Mouse (Mus musculus) lung, embryonic 15.5 days (tissue): ENCODE results near the gene Arfgap2. TPM values are rescaled to one million over a fixed set of nuclear protein-coding genes. Genes with fewer than 3 reads are reported as not detected.

Experiments used
- ATAC-seq: fragments of 200-750 bp; cut with Nextera tagmentation; 2 replicates; pipeline ENCODE4 v1.8.0; 2017; ENCODE audit warnings: moderate number of reproducible peaks, borderline replicate concordance; ENCODE audit not compliant: low FRiP score, low TSS enrichment; ENCODE audit errors: extremely low read depth
- H3K27ac ChIP-seq: fragments of 300-500 bp; sonication (generic); 2 replicates; pipeline ENCODE4 v1.5.1; 2015; ENCODE audit warnings: moderate library complexity, mild to moderate bottlenecking, inconsistent platforms
- H3K27me3 ChIP-seq: fragments of 300-500 bp; sonication (generic); 2 replicates; pipeline ENCODE4 v1.6.1; 2015; ENCODE audit warnings: inconsistent platforms
- H3K36me3 ChIP-seq: fragments of 300-500 bp; sonication (generic); 2 replicates; pipeline ENCODE4 v1.6.1; 2015; ENCODE audit warnings: inconsistent platforms
- H3K4me1 ChIP-seq: fragments of 300-500 bp; sonication (generic); 2 replicates; pipeline ENCODE4 v1.6.1; 2015; ENCODE audit warnings: inconsistent platforms
- H3K4me2 ChIP-seq: fragments of 300-500 bp; sonication (generic); 2 replicates; pipeline ENCODE4 v1.6.1; 2015; ENCODE audit warnings: inconsistent platforms, mild to moderate bottlenecking, moderate library complexity
- H3K4me3 ChIP-seq: fragments of 300-500 bp; sonication (generic); 2 replicates; pipeline ENCODE4 v1.5.1; 2015; ENCODE audit warnings: mild to moderate bottlenecking, inconsistent platforms
- H3K9ac ChIP-seq: fragments of 300-500 bp; sonication (generic); 2 replicates; pipeline ENCODE4 v1.6.1; 2015; ENCODE audit warnings: inconsistent platforms
- H3K9me3 ChIP-seq: fragments of 300-500 bp; sonication (generic); 2 replicates; pipeline ENCODE4 v1.6.1; 2016; ENCODE audit warnings: inconsistent platforms
- WGBS: fragments of 180-500 bp; shearing (Covaris S2); methylation state at CpG from one replicate; pipeline ENCODE4 v1.1.7; 2015; 5-methylcytosine and 5-hydroxymethylcytosine counted together
- polyA plus RNA-seq: library from polyadenylated mRNA; unstranded; fragments of >200 nt; fragmentation: Nextera tagmentation; extraction: Ambion mirVana; gene quantifications from 2 replicates; pipeline ENCODE4 v1.2.1, GENCODE M21; 2015

Gene Arfgap2
- polyA plus RNA-seq, 1 experiment from 2014 or later, result 93.0 TPM

DNA sequence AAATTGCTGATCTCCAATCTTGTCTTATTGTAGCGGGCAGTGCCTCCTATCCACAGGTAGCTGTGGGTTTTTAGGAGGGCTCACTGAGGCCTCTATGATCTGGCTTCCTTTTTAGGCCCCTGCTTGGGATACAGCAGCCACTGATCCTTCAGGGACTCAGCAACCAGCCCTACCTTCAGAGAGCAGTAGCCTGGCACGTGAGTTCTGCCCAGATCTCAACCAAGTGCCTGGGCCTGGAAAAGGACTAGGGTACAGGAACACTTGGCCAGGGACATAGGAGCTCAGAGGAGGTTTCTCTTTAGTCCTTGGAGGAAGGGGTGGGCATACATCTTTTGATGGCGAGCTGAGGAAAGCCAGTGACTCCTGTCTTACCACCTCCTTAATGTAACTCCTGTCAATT is 3.3 kb downstream of the Arfgap2 start:
- 95% methylated on average over 3 of the region's 3 CpGs for WGBS
- Histone ChIP-seq H3K36me3 (peaks cover 69% of the 10 kb centered on the region), H3K9me3 (no peaks in the 10 kb centered on the region), H3K4me2 (no peak overlapping the region), H3K4me1 (peaks cover 20% of the 10 kb centered on the region), H3K4me3 (no peak overlapping the region), H3K27me3 (no peaks in the 10 kb centered on the region), H3K9ac (no peak overlapping the region), H3K27ac (no peak overlapping the region)
- ATAC-seq, result no peak

GRCm38 (mm10) chr2:91268706-91269105 is 3.9 kb downstream of the Arfgap2 start:
- H3K4me1 ChIP-seq, result peaks cover 18% of the 10 kb centered on the region
- no peak overlapping the region for H3K27ac ChIP-seq
- H3K4me3 ChIP-seq, result no peak overlapping the region
- ATAC-seq, result no peak
- no peak overlapping the region for H3K9ac ChIP-seq
- H3K36me3 ChIP-seq, result peaks cover 69% of the 10 kb centered on the region
- H3K9me3 ChIP-seq, result no peaks in the 10 kb centered on the region
- no peaks in the 10 kb centered on the region for H3K27me3 ChIP-seq
- H3K4me2 ChIP-seq, result no peak overlapping the region
- 52% methylated on average over 2 of the region's 2 CpGs for WGBS

DNA sequence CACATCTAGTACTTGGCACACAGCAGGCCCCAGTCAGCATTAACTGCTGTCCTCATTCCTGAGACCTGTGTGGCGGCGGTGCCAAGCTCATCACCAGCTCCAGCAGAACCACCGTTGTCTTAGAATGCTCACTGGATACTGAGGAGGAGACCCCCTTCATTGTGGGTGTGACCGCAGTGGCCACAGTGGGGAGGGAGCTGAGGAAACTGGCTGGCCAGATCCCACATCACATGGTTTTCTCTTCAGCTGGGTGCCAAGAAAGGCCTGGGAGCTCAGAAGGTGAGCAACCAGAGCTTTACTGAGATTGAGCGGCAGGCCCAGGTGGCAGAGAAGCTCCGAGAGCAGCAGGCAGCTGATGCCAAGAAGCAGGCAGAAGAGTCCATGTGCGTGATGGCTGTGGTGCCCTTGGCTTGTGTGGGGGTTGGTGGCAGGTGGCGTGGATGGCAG is 4.9 kb downstream of the Arfgap2 start:
- H3K9ac ChIP-seq, result no peak overlapping the region
- no peaks in the 10 kb centered on the region for H3K27me3 ChIP-seq
- H3K4me1 ChIP-seq, result peaks cover 8% of the 10 kb centered on the region
- no peak overlapping the region for H3K27ac ChIP-seq
- no peaks in the 10 kb centered on the region for H3K9me3 ChIP-seq
- no peak overlapping the region for H3K4me2 ChIP-seq
- ATAC-seq, result no peak
- peaks cover 79% of the 10 kb centered on the region for H3K36me3 ChIP-seq
- H3K4me3 ChIP-seq, result no peak overlapping the region
- WGBS, result 90% methylated on average over 8 of the region's 8 CpGs

GRCm38 (mm10) chr2:91278749-91279371 is 14.1 kb downstream of the Arfgap2 start:
- 33% methylated on average over 10 of the region's 10 CpGs for WGBS
- peaks cover 35% of the 10 kb centered on the region for H3K36me3 ChIP-seq
- H3K27me3 ChIP-seq, result no peaks in the 10 kb centered on the region
- no peak overlapping the region for H3K9ac ChIP-seq
- no peaks in the 10 kb centered on the region for H3K4me1 ChIP-seq
- no peak overlapping the region for H3K4me2 ChIP-seq
- no peak overlapping the region for H3K4me3 ChIP-seq
- no peaks in the 10 kb centered on the region for H3K9me3 ChIP-seq
- ATAC-seq, result peak; percentile 59; the same call in 1 of the 2 replicates
- no peak overlapping the region for H3K27ac ChIP-seq

GRCm38 (mm10) chr2:91279372-91279755 is 14.6 kb downstream of the Arfgap2 start:
- Histone ChIP-seq H3K27me3 (no peaks in the 10 kb centered on the region), H3K4me3 (no peak overlapping the region), H3K9me3 (no peaks in the 10 kb centered on the region), H3K27ac (no peak overlapping the region), H3K9ac (no peak overlapping the region), H3K4me1 (peaks cover 1% of the 10 kb centered on the region; the same call in 1 of the 2 replicates), H3K36me3 (peaks cover 30% of the 10 kb centered on the region), H3K4me2 (no peak overlapping the region)
- 52% methylated on average over 2 of the region's 2 CpGs for WGBS
- ATAC-seq, result no peak

DNA sequence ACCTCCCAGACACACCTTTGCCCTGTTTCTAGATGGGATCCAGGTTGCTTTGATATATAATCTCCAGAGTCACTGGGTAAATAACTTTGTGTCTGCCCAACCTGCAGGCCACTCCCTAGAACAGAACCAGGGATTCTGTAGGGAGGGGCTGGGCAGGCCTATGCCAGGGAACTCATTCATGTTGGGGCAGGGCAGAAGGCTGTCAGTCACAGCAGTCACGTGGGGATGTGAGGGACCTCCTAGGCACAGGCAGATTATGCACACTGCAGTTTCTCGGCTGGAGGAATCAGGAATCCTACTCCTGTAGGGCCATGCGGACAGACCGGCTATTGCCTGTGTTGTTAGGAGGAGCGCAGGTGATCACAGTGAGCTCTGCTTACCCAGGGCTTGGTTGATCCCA is 16.6 kb downstream of the Arfgap2 start:
- peaks cover 12% of the 10 kb centered on the region for H3K36me3 ChIP-seq
- H3K27me3 ChIP-seq, result no peaks in the 10 kb centered on the region
- no peak for ATAC-seq
- no peak overlapping the region for H3K4me2 ChIP-seq
- H3K27ac ChIP-seq, result no peak overlapping the region
- H3K9ac ChIP-seq, result no peak overlapping the region
- 44% methylated on average over 5 of the region's 5 CpGs for WGBS
- peaks cover 12% of the 10 kb centered on the region for H3K4me1 ChIP-seq
- H3K4me3 ChIP-seq, result no peak overlapping the region
- no peaks in the 10 kb centered on the region for H3K9me3 ChIP-seq

GRCm38 (mm10) chr2:91283972-91284371 is 19.2 kb downstream of the Arfgap2 start:
- Histone ChIP-seq H3K36me3 (no peaks in the 10 kb centered on the region), H3K27ac (peak overlapping the region; percentile 43; the same call in 1 of the 2 replicates), H3K9me3 (no peaks in the 10 kb centered on the region), H3K27me3 (no peaks in the 10 kb centered on the region), H3K9ac (no peak overlapping the region), H3K4me3 (no peak overlapping the region), H3K4me1 (peaks cover 14% of the 10 kb centered on the region), H3K4me2 (no peak overlapping the region)
- ATAC-seq, result no peak
- WGBS, result 76% methylated on average over 3 of the region's 3 CpGs

DNA sequence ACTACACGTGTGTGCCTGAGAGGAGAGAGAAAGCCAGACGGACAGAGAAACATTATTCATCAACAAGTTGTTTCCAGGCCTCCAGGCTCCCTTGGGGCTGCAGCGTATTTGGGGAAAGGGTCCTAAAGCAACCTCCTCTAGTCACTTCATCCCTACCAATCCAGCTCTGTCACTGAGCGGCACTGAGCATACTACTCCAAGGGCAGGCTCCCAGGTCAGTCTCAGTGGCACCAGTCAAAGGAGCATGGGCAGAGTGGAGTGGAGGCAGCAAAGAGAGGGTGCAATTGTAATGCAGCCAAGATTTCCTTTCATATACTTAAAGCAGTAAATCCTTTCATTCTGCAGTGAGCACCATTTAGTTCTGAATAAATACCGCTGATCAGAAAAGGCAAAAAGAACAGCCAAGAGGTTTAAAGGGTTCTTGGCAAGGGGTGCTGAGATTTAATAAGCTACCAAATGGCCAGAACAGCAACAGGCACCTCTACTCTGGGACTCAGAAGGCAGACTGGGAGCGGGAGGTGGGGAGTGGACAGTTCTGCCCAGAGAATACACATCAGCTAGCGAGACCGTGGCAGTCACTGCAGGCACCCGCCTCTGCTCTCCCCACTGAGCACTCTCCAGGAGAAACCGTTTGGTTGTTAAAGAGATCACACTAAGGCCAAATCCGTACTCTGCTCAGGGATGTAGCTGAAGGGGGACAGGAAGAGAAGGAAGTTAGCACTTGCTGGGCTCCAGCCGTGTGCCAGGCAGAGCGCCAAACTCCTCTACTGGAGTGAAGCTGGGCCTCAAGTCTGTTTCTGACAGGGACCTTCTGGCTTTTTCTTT is 19.8 kb downstream of the Arfgap2 start:
- Histone ChIP-seq H3K4me1 (peaks cover 14% of the 10 kb centered on the region), H3K27ac (peak overlapping the region; percentile 43), H3K4me2 (no peak overlapping the region), H3K36me3 (no peaks in the 10 kb centered on the region), H3K27me3 (no peaks in the 10 kb centered on the region), H3K9ac (no peak overlapping the region), H3K4me3 (no peak overlapping the region), H3K9me3 (no peaks in the 10 kb centered on the region)
- ATAC-seq, result peak; percentile 29; the same call in 1 of the 2 replicates
- 48% methylated on average over 13 of the region's 13 CpGs for WGBS

GRCm38 (mm10) chr2:91285885-91286505 is 21.2 kb downstream of the Arfgap2 start:
- H3K4me1 ChIP-seq, result peaks cover 16% of the 10 kb centered on the region
- H3K27me3 ChIP-seq, result no peaks in the 10 kb centered on the region
- H3K4me3 ChIP-seq, result no peak overlapping the region
- no peak for ATAC-seq
- no peak overlapping the region for H3K4me2 ChIP-seq
- no peaks in the 10 kb centered on the region for H3K36me3 ChIP-seq
- H3K27ac ChIP-seq, result no peak overlapping the region
- no peaks in the 10 kb centered on the region for H3K9me3 ChIP-seq
- no peak overlapping the region for H3K9ac ChIP-seq
- 13% methylated on average over 7 of the region's 7 CpGs for WGBS

DNA sequence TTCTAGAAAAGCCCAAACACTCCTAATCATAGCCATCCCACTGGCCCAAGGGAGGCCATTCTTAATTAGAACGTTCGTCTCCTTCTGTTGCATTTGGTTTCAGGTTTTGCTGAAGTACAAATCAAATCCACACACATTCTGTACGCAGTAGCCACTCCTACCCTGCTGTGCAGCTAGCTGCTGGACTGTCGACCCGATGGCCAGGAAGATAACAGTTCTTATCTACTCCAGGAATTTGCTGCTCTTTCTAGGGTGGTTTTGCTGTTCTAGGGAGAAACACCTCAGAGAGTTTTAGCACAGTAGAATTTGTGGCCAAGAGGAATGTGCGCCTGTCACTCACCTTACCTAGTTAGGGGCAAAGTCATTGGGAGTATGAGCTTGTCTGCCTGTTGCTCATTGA is 22.8 kb downstream of the Arfgap2 start:
- ATAC-seq, result no peak
- H3K4me1 ChIP-seq, result peaks cover 27% of the 10 kb centered on the region
- H3K27ac ChIP-seq, result peak overlapping the region; percentile 13; the same call in 1 of the 2 replicates
- no peak overlapping the region for H3K9ac ChIP-seq
- no peak overlapping the region for H3K4me3 ChIP-seq
- no peaks in the 10 kb centered on the region for H3K9me3 ChIP-seq
- WGBS, result 33% methylated on average over 6 of the region's 6 CpGs
- no peaks in the 10 kb centered on the region for H3K36me3 ChIP-seq
- H3K27me3 ChIP-seq, result no peaks in the 10 kb centered on the region
- no peak overlapping the region for H3K4me2 ChIP-seq

- ATAC-seq, result peak; percentile 40; the same call in 1 of the 2 replicates
- WGBS, result 59% methylated on average over 12 of the region's 12 CpGs
- Histone ChIP-seq H3K4me3 (no peak overlapping the region), H3K4me2 (no peak overlapping the region), H3K27ac (peak overlapping the region; percentile 59), H3K9me3 (no peaks in the 10 kb centered on the region), H3K4me1 (peaks cover 15% of the 10 kb centered on the region), H3K36me3 (no peaks in the 10 kb centered on the region), H3K9ac (no peak overlapping the region), H3K27me3 (no peaks in the 10 kb centered on the region)
Measured at GRCm38 (mm10) chr2:91291197-91292007, 26.6 kb downstream of the Arfgap2 start.
